Mouse (Mus musculus): ENCODE data around the gene Ddr2.

GRCm38 (mm10) chr1:169969516-169969886 is 141.1 kb downstream of the Ddr2 start:
- TF ChIP-seq POLR2A (IDR thresholded peaks at IDR 0.05; ENCODE audit: low read depth, low read length): no peak
- no peak for TF ChIP-seq MAX (IDR thresholded peaks at IDR 0.05; ENCODE audit: low read length)
- TF ChIP-seq CTCF (conservative IDR thresholded peaks at IDR 0.05 in 1 of 2, IDR thresholded peaks at IDR 0.05 in 1 of 2; ENCODE audit: low read depth in 2 of 2, low read length in 2 of 2): no peak
- no peak for TF ChIP-seq TCF12 (IDR thresholded peaks at IDR 0.05; ENCODE audit: low read depth, low read length)
- TF ChIP-seq UBTF (IDR thresholded peaks at IDR 0.05; ENCODE audit: low read depth, low read length): no peak
- no peak for TF ChIP-seq ETS1 (conservative IDR thresholded peaks at IDR 0.05; ENCODE audit: low read depth, low read length)

Measured in CH12.LX (cell line).